ENCODE assay signal across 30 mouse cellular contexts in genomic region chr5:131498865-131499264, GRCm38 (mm10).
DNase-seq lines count a peak whose midpoint lies in the region; ATAC-seq and TF ChIP-seq lines count a peak whose summit lies in the region.
"Had no signal": no experiment of that assay in that cellular context is flagged by ENCODE, and none has a peak within 500 bp of the region (broad histone marks: within the 10 kb centered on the region; RNA-seq: fewer than 3 reads in every experiment).

No protein-coding gene starts in this region.

- no peak overlapping the region for H3K9ac ChIP-seq in kidney, postnatal 0 days (ENCODE audit: low read depth, low read length)
- no peak overlapping the region for H3K9ac ChIP-seq in lung, postnatal 0 days (replicated peaks; ENCODE audit: low read depth)
- H3K9ac ChIP-seq: embryonic facial prominence, embryonic 15.5 days; forebrain, embryonic 12.5 days; heart, embryonic 13.5 days; hindbrain, embryonic 15.5 days; limb, embryonic 13.5 days; neural tube, embryonic 13.5 days had no signal

- TF ChIP-seq CTCF in kidney, postnatal 0 days (IDR thresholded peaks at IDR 0.05; ENCODE audit: low read depth) = peak; percentile 16; the same call in 1 of the 2 replicates
- no peak for TF ChIP-seq CTCF in kidney, adult 2 months (conservative IDR thresholded peaks at IDR 0.05; ENCODE audit: insufficient read depth, insufficient read length, low read depth, low read length)
- TF ChIP-seq CTCF in lung, postnatal 0 days (IDR thresholded peaks at IDR 0.05) = peak; percentile 5; the same call in 1 of the 2 replicates

- H3K4me2 ChIP-seq in kidney, postnatal 0 days (ENCODE audit: low read length) = no peak overlapping the region
- H3K4me2 ChIP-seq in lung, postnatal 0 days (replicated peaks; ENCODE audit: low read depth, low read length) = no peak overlapping the region
- H3K4me2 ChIP-seq: embryonic facial prominence, embryonic 15.5 days; forebrain, embryonic 12.5 days; heart, embryonic 13.5 days; hindbrain, embryonic 15.5 days; limb, embryonic 13.5 days; liver, embryonic 11.5 days; midbrain, embryonic 11.5 days; neural tube, embryonic 13.5 days had no signal

- no peak overlapping the region for H3K27ac ChIP-seq in kidney, postnatal 0 days
- H3K27ac ChIP-seq in kidney, adult 2 months (ENCODE audit: insufficient read depth, low read depth, low read length) = no peak overlapping the region
- H3K27ac ChIP-seq in lung, postnatal 0 days (ENCODE audit: low read length) = no peak overlapping the region
- H3K27ac ChIP-seq: embryonic facial prominence, embryonic 10.5 days; embryonic facial prominence, embryonic 15.5 days; forebrain, embryonic 12.5 days; heart, embryonic 13.5 days; hindbrain, embryonic 15.5 days; limb, embryonic 13.5 days; neural tube, embryonic 13.5 days had no signal

- H3K4me1 ChIP-seq in kidney, postnatal 0 days (replicated peaks; ENCODE audit: insufficient read depth, low read length) = no peaks in the 10 kb centered on the region
- no peaks in the 10 kb centered on the region for H3K4me1 ChIP-seq in kidney, adult 2 months (ENCODE audit: control insufficient read depth, insufficient read depth, low read length)
- H3K4me1 ChIP-seq in lung, postnatal 0 days (ENCODE audit: insufficient read depth, low read depth, low read length) = no peaks in the 10 kb centered on the region
- H3K4me1 ChIP-seq: heart, embryonic 13.5 days had no signal

- WGBS in kidney, postnatal 0 days = 92% methylated on average over 4 of the region's 4 CpGs
- WGBS in kidney, adult 2 months = 91% methylated on average over 4 of the region's 4 CpGs
- WGBS in lung, postnatal 0 days = 92% methylated on average over 4 of the region's 4 CpGs

- ATAC-seq in kidney, postnatal 0 days (replicated peaks; ENCODE audit: low FRiP score, low read depth) = no peak
- ATAC-seq in lung, postnatal 0 days = no peak
- ATAC-seq: activated CD4-positive, CD25-positive, alpha-beta regulatory T cell, adult 4 months had no signal

- no peak for DNase-seq in kidney, postnatal 0 days (ENCODE audit: low spot score)
- no peak for DNase-seq in kidney, adult 2 months
- DNase-seq in lung, postnatal 0 days (ENCODE audit: low spot score) = no peak
- DNase-seq in lung, postnatal 36 days = no peak
- peak; percentile 52 for DNase-seq in R1 (ENCODE audit: low read depth, low spot score)
- DNase-seq in ovary, adult 18-20 months (ENCODE audit: low spot score) = no peak
- no peak for DNase-seq in c-Kit-positive CD71-positive TER-119-positive erythroid progenitor cells, embryonic 14.5 days (ENCODE audit: low spot score)
- DNase-seq: adrenal gland, adult 2 months; adrenal gland, postnatal 36 days; B cell, adult 2 months; cerebellum, adult 8-10 months; cerebellum, postnatal 25 days; gastrocnemius, postnatal 36 days; heart, adult 18-20 months; heart, postnatal 10 days; kidney, adult 18-20 months; kidney, postnatal 10 days; lung, adult 18-20 months; thymus, postnatal 14 days had no signal

- TF ChIP-seq POLR2A in kidney, adult 2 months (IDR thresholded peaks at IDR 0.05; ENCODE audit: low read depth, low read length) = no peak

- no peak overlapping the region for H3K4me3 ChIP-seq in kidney, postnatal 0 days (replicated peaks; ENCODE audit: low read depth, low read length)
- no peak overlapping the region for H3K4me3 ChIP-seq in kidney, adult 2 months (ENCODE audit: insufficient read depth, low read depth, low read length)
- no peak overlapping the region for H3K4me3 ChIP-seq in lung, postnatal 0 days (ENCODE audit: low read depth, low read length)
- H3K4me3 ChIP-seq: embryonic facial prominence, embryonic 10.5 days; embryonic facial prominence, embryonic 15.5 days; forebrain, embryonic 12.5 days; heart, embryonic 13.5 days; hindbrain, embryonic 15.5 days; limb, embryonic 13.5 days; neural tube, embryonic 13.5 days had no signal

- H3K9me3 ChIP-seq in kidney, postnatal 0 days (replicated peaks; ENCODE audit: low read length) = no peaks in the 10 kb centered on the region
- H3K9me3 ChIP-seq in lung, postnatal 0 days (ENCODE audit: low read length) = no peaks in the 10 kb centered on the region
- H3K9me3 ChIP-seq: embryonic facial prominence, embryonic 15.5 days; forebrain, embryonic 12.5 days; heart, embryonic 13.5 days; hindbrain, embryonic 15.5 days; limb, embryonic 13.5 days; neural tube, embryonic 13.5 days had no signal

- no peaks in the 10 kb centered on the region for H3K36me3 ChIP-seq in kidney, postnatal 0 days (ENCODE audit: insufficient read depth, low read length)
- no peaks in the 10 kb centered on the region for H3K36me3 ChIP-seq in kidney, adult 2 months (ENCODE audit: control insufficient read depth, insufficient read depth, low read length)
- H3K36me3 ChIP-seq in lung, postnatal 0 days (ENCODE audit: insufficient read depth, low read length) = no peaks in the 10 kb centered on the region
- H3K36me3 ChIP-seq: forebrain, embryonic 12.5 days; G1E; heart, embryonic 13.5 days; hindbrain, embryonic 15.5 days; neural tube, embryonic 13.5 days had no signal

- H3K27me3 ChIP-seq in kidney, postnatal 0 days (ENCODE audit: insufficient read depth, low read length) = no peaks in the 10 kb centered on the region
- H3K27me3 ChIP-seq in kidney, adult 2 months (replicated peaks; ENCODE audit: control insufficient read depth, insufficient read depth, low read length) = no peaks in the 10 kb centered on the region
- H3K27me3 ChIP-seq in lung, postnatal 0 days (replicated peaks; ENCODE audit: insufficient read depth, low read length) = no peaks in the 10 kb centered on the region
- H3K27me3 ChIP-seq: embryonic facial prominence, embryonic 15.5 days; forebrain, embryonic 12.5 days; heart, embryonic 13.5 days; hindbrain, embryonic 15.5 days; limb, embryonic 13.5 days; neural tube, embryonic 13.5 days had no signal

- TF ChIP-seq EP300 in lung, postnatal 0 days (IDR thresholded peaks at IDR 0.05) = no peak
